Mouse (Mus musculus): ENCODE measurements around the gene Olfr661. TPM values are rescaled to one million over a fixed set of nuclear protein-coding genes. Genes with fewer than 3 reads are reported as not detected.

Olfr661 gene
- polyA plus RNA-seq (2021; fragmentation: Nextera tagmentation), result not detected in 2 replicates
- long read RNA-seq, experiment 1, result 0 reads
- long read RNA-seq, experiment 2, result 0 reads

DNA sequence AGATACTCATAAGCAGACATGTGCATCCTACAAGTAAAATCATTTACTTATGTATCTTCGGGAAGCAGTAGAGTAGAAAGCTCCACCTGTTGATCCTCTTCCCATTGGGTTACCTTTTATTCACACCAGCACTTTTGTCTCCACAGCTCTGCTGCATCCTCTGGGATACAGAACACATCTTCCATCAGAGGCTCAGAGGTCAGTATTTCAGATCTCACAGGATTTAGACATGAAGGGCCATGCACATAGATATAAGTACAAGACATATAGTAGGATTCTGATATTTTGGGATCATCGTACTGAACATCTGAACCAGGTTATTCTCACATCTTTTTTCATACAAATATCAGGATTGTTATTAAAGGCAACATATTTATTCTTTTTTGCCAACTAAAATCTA is at the start of gene Olfr661:
TSS of gene Olfr661 (plus strand) at position 301 of the 400 bp plus-strand sequence.

DNA sequence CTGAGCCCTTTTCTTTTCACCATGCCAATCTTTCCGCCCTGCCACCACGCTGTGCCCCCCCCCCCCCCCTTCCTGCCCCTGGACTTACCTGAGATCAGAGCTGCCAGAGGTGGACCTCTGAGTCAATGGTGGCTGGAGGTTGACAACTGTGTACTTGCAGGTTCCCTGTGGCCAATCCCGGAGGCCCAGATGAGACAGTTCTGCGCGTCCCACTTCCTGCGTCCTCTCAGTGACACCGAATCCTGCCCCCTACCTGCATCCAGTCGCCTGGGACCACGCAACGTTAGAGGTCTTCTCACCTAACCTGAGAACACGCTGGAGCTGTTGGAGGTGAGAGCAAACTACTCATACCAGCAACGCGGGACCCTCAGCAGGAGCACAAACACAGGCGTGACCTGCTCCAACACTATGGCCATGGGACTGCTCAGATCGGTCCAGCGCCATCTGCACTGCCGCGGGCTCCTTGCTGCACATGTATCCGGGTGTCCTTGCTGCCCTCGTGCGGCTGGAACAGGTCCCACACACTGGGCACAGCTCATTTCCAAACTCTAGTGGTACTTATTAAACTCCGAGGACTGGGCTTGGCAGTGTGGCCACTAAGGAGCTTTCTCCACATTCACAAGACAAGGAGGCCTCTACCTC is 39.3 kb upstream of the Olfr661 start, which contains the start of gene Olfr658:
TSS of gene Olfr658 (minus strand) at position 465 of the 642 bp plus-strand sequence.

DNA sequence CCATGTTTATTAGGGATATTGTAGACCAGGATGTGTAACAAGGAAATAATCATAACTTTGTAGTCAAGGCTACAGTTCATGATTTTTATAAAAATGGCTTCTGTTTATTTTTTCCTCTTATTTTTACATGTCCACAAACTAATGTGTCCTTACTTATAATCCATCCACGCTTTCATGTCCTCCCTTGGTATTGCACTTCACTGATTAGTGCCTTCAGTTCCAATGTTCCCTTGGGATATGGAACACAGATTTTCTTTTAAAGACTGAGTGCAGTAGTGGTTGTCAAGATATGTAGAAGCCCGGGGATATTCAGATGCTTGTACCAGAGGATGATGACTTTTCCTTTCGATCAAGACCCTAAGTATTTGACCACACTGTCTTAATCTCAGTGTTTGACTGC is 19.8 kb upstream of the Olfr661 start, which contains the start of gene Olfr659:
TSS of gene Olfr659 (plus strand) at position 301 of the 400 bp plus-strand sequence.

Other genes starting within 250 kb of the Olfr661 start
- 0.23 and 0.51 TPM in 2 replicates for gene Trim30a, start 221.3 kb upstream of the Olfr661 start, polyA plus RNA-seq (2021; fragmentation: Nextera tagmentation)
- gene Trim30d, start 178.7 kb upstream of the Olfr661 start, polyA plus RNA-seq (2021; fragmentation: Nextera tagmentation), result 0.45 and 0.69 TPM in 2 replicates
- gene Olfr651, start 136.4 kb upstream of the Olfr661 start, polyA plus RNA-seq (2021; fragmentation: Nextera tagmentation), result not detected in 2 replicates
- gene Olfr652, start 125.6 kb upstream of the Olfr661 start, polyA plus RNA-seq (2021; fragmentation: Nextera tagmentation), result not detected in 2 replicates
- gene Olfr653, start 109.2 kb upstream of the Olfr661 start, polyA plus RNA-seq (2021; fragmentation: Nextera tagmentation), result not detected in 2 replicates
- not detected in 2 replicates for gene Olfr654, start 99.5 kb upstream of the Olfr661 start, polyA plus RNA-seq (2021; fragmentation: Nextera tagmentation)
- gene Olfr655, start 84.7 kb upstream of the Olfr661 start, polyA plus RNA-seq (2021; fragmentation: Nextera tagmentation), result not detected in 2 replicates
- not detected in 2 replicates for gene Olfr656, start 72.5 kb upstream of the Olfr661 start, polyA plus RNA-seq (2021; fragmentation: Nextera tagmentation)
- gene Olfr657, start 61.7 kb upstream of the Olfr661 start, polyA plus RNA-seq (2021; fragmentation: Nextera tagmentation), result not detected in 2 replicates
- 0.06 and 0.08 TPM in 2 replicates for gene Olfr658, start 39.2 kb upstream of the Olfr661 start, polyA plus RNA-seq (2021; fragmentation: Nextera tagmentation)
- gene Olfr659, start 19.7 kb upstream of the Olfr661 start, polyA plus RNA-seq (2021; fragmentation: Nextera tagmentation), result not detected in 2 replicates
- not detected in 2 replicates for gene Usp17le, start 91.0 kb downstream of the Olfr661 start, polyA plus RNA-seq (2021; fragmentation: Nextera tagmentation)
- not detected in 2 replicates for gene Usp17lb, start 156.1 kb downstream of the Olfr661 start, polyA plus RNA-seq (2021; fragmentation: Nextera tagmentation)
- not detected in 2 replicates for gene Usp17la, start 170.5 kb downstream of the Olfr661 start, polyA plus RNA-seq (2021; fragmentation: Nextera tagmentation)
- gene Olfr665, start 191.5 kb downstream of the Olfr661 start, polyA plus RNA-seq (2021; fragmentation: Nextera tagmentation), result not detected in 2 replicates
- not detected in 2 replicates for gene Olfr666, start 209.5 kb downstream of the Olfr661 start, polyA plus RNA-seq (2021; fragmentation: Nextera tagmentation)
- not detected in 2 replicates for gene Olfr667, start 235.0 kb downstream of the Olfr661 start, polyA plus RNA-seq (2021; fragmentation: Nextera tagmentation)
- not detected in 2 replicates for gene Olfr668, start 241.6 kb downstream of the Olfr661 start, polyA plus RNA-seq (2021; fragmentation: Nextera tagmentation)
- gene Olfr669, start 247.7 kb downstream of the Olfr661 start, polyA plus RNA-seq (2021; fragmentation: Nextera tagmentation), result not detected in 2 replicates

Data from layer of hippocampus, adult 6 months (tissue).